Mouse (Mus musculus) myocyte (in vitro differentiated cells): ENCODE data around the gene Rapgef4. TPM values are rescaled to one million over a fixed set of nuclear protein-coding genes. Genes with fewer than 3 reads are reported as not detected.

Source experiments
- H3K27me3 ChIP-seq: one replicate; pipeline ENCODE4 v1.6.1; 2011; ENCODE audit not compliant: control insufficient read depth, insufficient read depth, insufficient read length
- H3K36me3 ChIP-seq: one replicate; pipeline ENCODE4 v1.6.1; 2011; ENCODE audit not compliant: control insufficient read depth, insufficient read depth
- H3K4me2 ChIP-seq: one replicate; pipeline ENCODE4 v1.6.1; 2011; ENCODE audit warnings: low read depth, control low read depth
- H3K4me3 ChIP-seq: one replicate; pipeline ENCODE4 v1.5.1; 2011; ENCODE audit warnings: mild to moderate bottlenecking, control low read depth, moderate library complexity
- H3K79me2 ChIP-seq: one replicate; pipeline ENCODE4 v1.6.1; 2011; ENCODE audit not compliant: control insufficient read depth, insufficient read depth
- H3ac ChIP-seq: one replicate; pipeline ENCODE4 v1.6.1; 2011; ENCODE audit not compliant: control insufficient read depth, insufficient read length
- CEBPB ChIP-seq: IDR thresholded peaks from 2 replicates; pipeline ENCODE4 v1.6.1; 2011; ENCODE audit warnings: mild to moderate bottlenecking, moderate library complexity; ENCODE audit not compliant: poor library complexity, insufficient read depth, severe bottlenecking
- E2F4 ChIP-seq: IDR thresholded peaks from one replicate; pipeline ENCODE4 v1.6.1; 2011; ENCODE audit warnings: mild to moderate bottlenecking, control low read depth, moderate library complexity; ENCODE audit not compliant: insufficient read depth
- MAX ChIP-seq: IDR thresholded peaks from one replicate; pipeline ENCODE4 v1.6.1; 2011; ENCODE audit warnings: low read depth, mild to moderate bottlenecking, control low read depth
- MYOD1 ChIP-seq, 3 experiments: IDR thresholded peaks; one replicate each; pipeline ENCODE4 v1.6.1; 2011; ENCODE audit warnings: control low read depth in 2 of 3, low read depth in 2 of 3, mild to moderate bottlenecking in 2 of 3, moderate library complexity in 1 of 3; ENCODE audit not compliant: insufficient read length in 2 of 3, control insufficient read depth in 1 of 3
- MYOG ChIP-seq, 3 experiments: IDR thresholded peaks; one replicate each; pipeline ENCODE4 v1.6.1; 2011; ENCODE audit warnings: control low read depth in 2 of 3, low read depth in 2 of 3, mild to moderate bottlenecking in 2 of 3; ENCODE audit not compliant: insufficient read length in 2 of 3, control insufficient read depth in 1 of 3, insufficient read depth in 1 of 3
- POLR2A ChIP-seq: IDR thresholded peaks from one replicate; pipeline ENCODE4 v1.6.1; 2011; ENCODE audit warnings: low read depth, mild to moderate bottlenecking, control low read depth, moderate library complexity; ENCODE audit not compliant: insufficient read length
- POLR2AphosphoS2 ChIP-seq: IDR thresholded peaks from one replicate; pipeline ENCODE4 v1.6.1; 2011; ENCODE audit warnings: low read depth, control low read depth; ENCODE audit not compliant: insufficient read length
- REST ChIP-seq: IDR thresholded peaks from one replicate; pipeline ENCODE4 v1.6.1; 2011; ENCODE audit warnings: mild to moderate bottlenecking, control low read depth, moderate library complexity; ENCODE audit not compliant: insufficient read depth, insufficient read length
- SRF ChIP-seq: IDR thresholded peaks from one replicate; pipeline ENCODE4 v1.6.1; 2011; ENCODE audit warnings: low read depth; ENCODE audit not compliant: control insufficient read depth, insufficient read length
- TCF12 ChIP-seq: IDR thresholded peaks from one replicate; pipeline ENCODE4 v1.6.1; 2011; ENCODE audit warnings: mild to moderate bottlenecking, control low read depth; ENCODE audit not compliant: poor library complexity, insufficient read depth, severe bottlenecking
- TCF3 ChIP-seq: IDR thresholded peaks from one replicate; pipeline ENCODE4 v1.6.1; 2011; ENCODE audit warnings: low read depth, control low read depth; ENCODE audit not compliant: insufficient read length
- USF1 ChIP-seq: IDR thresholded peaks from one replicate; pipeline ENCODE4 v1.6.1; 2011; ENCODE audit warnings: low read depth, mild to moderate bottlenecking, control low read depth, moderate library complexity
- polyA plus RNA-seq: library from polyadenylated mRNA; unstranded; fragments of >200 nt; fragmentation: generic; extraction: Trizol; gene quantifications from one replicate; pipeline ENCODE4 v1.2.1, GENCODE M21; 2012; ENCODE audit warnings: missing spikeins

Rapgef4 gene
- polyA plus RNA-seq, 1 experiment, result 0.28 TPM

GRCm38 (mm10) chr2:72009446-72010218 lies 28.6 kb downstream of the Rapgef4 start:
- TF ChIP-seq MYOD1 (IDR thresholded peaks at IDR 0.05; ENCODE audit: control insufficient read depth in 1 of 3, insufficient read length in 2 of 3, low read depth in 2 of 3) (peak in 1 of 3 experiments; percentile 37), REST (no peak)
- Histone ChIP-seq H3K4me3 (no peak overlapping the region), H3K4me2 (no peak overlapping the region), H3ac (no peak overlapping the region), H3K79me2 (no peaks in the 10 kb centered on the region), H3K36me3 (no peaks in the 10 kb centered on the region), H3K27me3 (peaks cover 4% of the 10 kb centered on the region)

GRCm38 (mm10) chr2:72015366-72015765 lies 34.3 kb downstream of the Rapgef4 start:
- H3K27me3 ChIP-seq, result peaks cover 9% of the 10 kb centered on the region
- H3ac ChIP-seq, result no peak overlapping the region
- H3K4me2 ChIP-seq, result no peak overlapping the region
- TF ChIP-seq POLR2AphosphoS2 (no peak), POLR2A (no peak), TCF3 (no peak)
- no peaks in the 10 kb centered on the region for H3K36me3 ChIP-seq
- no peak overlapping the region for H3K4me3 ChIP-seq
- no peaks in the 10 kb centered on the region for H3K79me2 ChIP-seq

GRCm38 (mm10) chr2:72016013-72016412 lies 35.0 kb downstream of the Rapgef4 start:
- Histone ChIP-seq H3K27me3 (peaks cover 9% of the 10 kb centered on the region), H3K4me3 (no peak overlapping the region), H3ac (no peak overlapping the region), H3K36me3 (no peaks in the 10 kb centered on the region), H3K79me2 (no peaks in the 10 kb centered on the region), H3K4me2 (no peak overlapping the region)
- no peak for TF ChIP-seq E2F4

- H3K4me3 ChIP-seq, result no peak overlapping the region
- H3K36me3 ChIP-seq, result no peaks in the 10 kb centered on the region
- no peaks in the 10 kb centered on the region for H3K79me2 ChIP-seq
- H3K27me3 ChIP-seq, result peaks cover 9% of the 10 kb centered on the region
- TF ChIP-seq USF1, result no peak
- no peak for TF ChIP-seq TCF12
- no peak for TF ChIP-seq MYOD1 (IDR thresholded peaks at IDR 0.05; ENCODE audit: control insufficient read depth in 1 of 3, insufficient read length in 2 of 3, low read depth in 2 of 3)
- TF ChIP-seq POLR2AphosphoS2, result no peak
- no peak for TF ChIP-seq CEBPB
- no peak for TF ChIP-seq MAX
- no peak for TF ChIP-seq REST
- no peak for TF ChIP-seq MYOG (IDR thresholded peaks at IDR 0.05; ENCODE audit: control insufficient read depth in 1 of 3, insufficient read depth in 1 of 3, insufficient read length in 2 of 3, low read depth in 2 of 3)
- TF ChIP-seq E2F4, result no peak
- no peak for TF ChIP-seq TCF3
- no peak for TF ChIP-seq POLR2A
- no peak for TF ChIP-seq SRF
- no peak overlapping the region for H3K4me2 ChIP-seq
- no peak overlapping the region for H3ac ChIP-seq
Observed at GRCm38 (mm10) chr2:72017168-72017567, 36.1 kb downstream of the Rapgef4 start.

GRCm38 (mm10) chr2:72018736-72019135 lies 37.7 kb downstream of the Rapgef4 start:
- Histone ChIP-seq H3K36me3 (no peaks in the 10 kb centered on the region), H3K79me2 (no peaks in the 10 kb centered on the region)
- no peak for TF ChIP-seq SRF
- TF ChIP-seq MYOD1 (IDR thresholded peaks at IDR 0.05; ENCODE audit: control insufficient read depth in 1 of 3, insufficient read length in 2 of 3, low read depth in 2 of 3), result no peak
- TF ChIP-seq CEBPB, result no peak
- TF ChIP-seq TCF3, result no peak
- TF ChIP-seq USF1, result no peak
- no peak for TF ChIP-seq MAX
- no peak for TF ChIP-seq MYOG (IDR thresholded peaks at IDR 0.05; ENCODE audit: control insufficient read depth in 1 of 3, insufficient read depth in 1 of 3, insufficient read length in 2 of 3, low read depth in 2 of 3)
- TF ChIP-seq TCF12, result no peak
- no peak for TF ChIP-seq REST
- no peak for TF ChIP-seq E2F4
- no peak for TF ChIP-seq POLR2A
- no peak for TF ChIP-seq POLR2AphosphoS2

GRCm38 (mm10) chr2:72020755-72021154 lies 39.7 kb downstream of the Rapgef4 start:
- Histone ChIP-seq H3K4me3 (no peak overlapping the region), H3K79me2 (no peaks in the 10 kb centered on the region), H3ac (no peak overlapping the region), H3K27me3 (no peaks in the 10 kb centered on the region), H3K4me2 (no peak overlapping the region), H3K36me3 (no peaks in the 10 kb centered on the region)
- TF ChIP-seq TCF3 (no peak), POLR2A (no peak), CEBPB (no peak)

More at GRCm38 (mm10) chr2:72018736-72019135, 37.7 kb downstream of the Rapgef4 start:
- Histone ChIP-seq H3K4me2 (no peak overlapping the region), H3K4me3 (no peak overlapping the region), H3ac (no peak overlapping the region), H3K27me3 (peaks cover 9% of the 10 kb centered on the region)
